Mouse (Mus musculus) kidney, adult 2 months (tissue): ENCODE data around the gene Hist1h2ad.

ENCODE experiments used
- CTCF ChIP-seq: fragments of 200-500 bp; conservative IDR thresholded peaks from 2 replicates; pipeline ENCODE4 v1.5.1; 2011; ENCODE audit warnings: low read depth, mild to moderate bottlenecking, control low read depth, low read length, moderate library complexity, mixed read lengths; ENCODE audit not compliant: insufficient read depth, insufficient read length
- POLR2A ChIP-seq: fragments of 200-500 bp; IDR thresholded peaks from one replicate; pipeline ENCODE4 v1.6.1; 2011; ENCODE audit warnings: low read depth, low read length, control low read depth

DNA sequence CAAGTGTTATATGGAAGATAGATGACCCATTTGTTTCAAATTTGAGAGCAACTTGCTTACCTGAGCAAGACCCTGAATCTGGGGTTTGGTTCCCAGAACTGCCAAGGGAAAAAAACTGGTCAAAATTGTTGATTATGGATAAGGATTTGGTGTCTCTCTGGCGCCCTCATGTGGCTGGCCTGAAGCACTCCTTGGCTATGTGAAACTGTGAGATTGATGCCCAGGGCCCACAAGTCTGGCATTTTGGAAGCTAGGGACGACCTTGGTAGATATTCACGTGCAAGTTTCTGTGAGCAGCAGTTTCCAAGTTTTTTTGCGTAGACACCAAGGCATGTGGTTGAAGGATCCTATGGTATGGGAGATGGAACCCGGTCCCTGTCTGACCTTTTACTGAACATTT lies 49.5 kb upstream of the Hist1h2ad start:
- TF ChIP-seq CTCF (peak; percentile 85), POLR2A (no peak)
